Mouse (Mus musculus) ES-E14 (cell line): Measurements from ENCODE around the gene Rnf8.

Source experiments
- CHD2 ChIP-seq: IDR thresholded peaks from 2 replicates; pipeline ENCODE4 v1.6.1; 2014; ENCODE audit warnings: mild to moderate bottlenecking, low read depth, low read length, inconsistent platforms
- HCFC1 ChIP-seq: IDR thresholded peaks from 2 replicates; pipeline ENCODE4 v1.6.1; 2012; ENCODE audit warnings: low read length, inconsistent platforms, borderline replicate concordance; ENCODE audit not compliant: insufficient read depth
- MAFK ChIP-seq: IDR thresholded peaks from 2 replicates; pipeline ENCODE4 v1.6.1; 2014; ENCODE audit warnings: mild to moderate bottlenecking, low read depth, low read length, inconsistent platforms; ENCODE audit not compliant: insufficient read depth
- ZC3H11A ChIP-seq: IDR thresholded peaks from 2 replicates; pipeline ENCODE4 v1.6.1; 2012; ENCODE audit warnings: low read depth, mild to moderate bottlenecking, inconsistent platforms, low read length, borderline replicate concordance
- ZNF384 ChIP-seq: IDR thresholded peaks from 2 replicates; pipeline ENCODE4 v1.6.1; 2012; ENCODE audit warnings: low read depth, low read length, inconsistent platforms

- no peak for TF ChIP-seq CHD2
- TF ChIP-seq ZC3H11A, result no peak
- no peak for TF ChIP-seq HCFC1
- no peak for TF ChIP-seq MAFK
- TF ChIP-seq ZNF384, result no peak
Measured at GRCm38 (mm10) chr17:29623488-29623887, 8.9 kb downstream of the Rnf8 start.
